Mouse (Mus musculus) CD4-positive, CD25-positive, alpha-beta regulatory T cell, adult 4 months (primary cell): ENCODE measurements around the gene Pde10a. TPM values are rescaled to one million over a fixed set of nuclear protein-coding genes. Genes with fewer than 3 reads are reported as not detected.

ENCODE experiments used
- ATAC-seq: one replicate; pipeline ENCODE4 v1.8.0; 2017
- polyA plus RNA-seq, 2 experiments: library from polyadenylated mRNA; unstranded; fragments of 100-300 nt; shearing (Covaris generic); gene quantifications; one replicate each; pipeline ENCODE4 v1.2.1; 2017

Pde10a gene
- polyA plus RNA-seq, 2 experiments from 2014 or later = 1.1 TPM; not detected in 1

GRCm38 (mm10) chr17:8847558-8847957 is 322.4 kb downstream of the Pde10a start:
- no peak for ATAC-seq

GRCm38 (mm10) chr17:8851846-8852245 is 326.7 kb downstream of the Pde10a start:
- ATAC-seq = no peak

GRCm38 (mm10) chr17:8856430-8857371 is 331.5 kb downstream of the Pde10a start:
- peak; percentile 62 for ATAC-seq

- no peak for ATAC-seq
These were observed 333.7 kb downstream of the Pde10a start for GRCm38 (mm10) chr17:8858636-8859421.

- no peak for ATAC-seq
These were observed 334.3 kb downstream of the Pde10a start for GRCm38 (mm10) chr17:8859489-8859888.

- ATAC-seq = no peak
These were observed 339.7 kb downstream of the Pde10a start for GRCm38 (mm10) chr17:8864638-8865497.

- no peak for ATAC-seq
These were observed 342.4 kb downstream of the Pde10a start for GRCm38 (mm10) chr17:8867331-8868237.

GRCm38 (mm10) chr17:8869287-8869686 is 344.1 kb downstream of the Pde10a start:
- ATAC-seq = no peak

- ATAC-seq = no peak
These were observed 345.7 kb downstream of the Pde10a start for GRCm38 (mm10) chr17:8870848-8871247.

- no peak for ATAC-seq
These were observed 346.2 kb downstream of the Pde10a start for GRCm38 (mm10) chr17:8871396-8871795.

- ATAC-seq = peak; percentile 61
These were observed 346.9 kb downstream of the Pde10a start for GRCm38 (mm10) chr17:8871997-8872593.

GRCm38 (mm10) chr17:8872611-8873010 is 347.4 kb downstream of the Pde10a start:
- no peak for ATAC-seq

- ATAC-seq = no peak
These were observed 352.9 kb downstream of the Pde10a start for GRCm38 (mm10) chr17:8878056-8878455.

- ATAC-seq = no peak
These were observed 356.5 kb downstream of the Pde10a start for GRCm38 (mm10) chr17:8881711-8882110.

GRCm38 (mm10) chr17:8884691-8885090 is 359.5 kb downstream of the Pde10a start:
- no peak for ATAC-seq

- no peak for ATAC-seq
These were observed 360.7 kb downstream of the Pde10a start for GRCm38 (mm10) chr17:8885830-8886229.

GRCm38 (mm10) chr17:8888105-8888504 is 362.9 kb downstream of the Pde10a start:
- no peak for ATAC-seq

- ATAC-seq = no peak
These were observed 363.5 kb downstream of the Pde10a start for GRCm38 (mm10) chr17:8888639-8889038.

GRCm38 (mm10) chr17:8892193-8892985 is 367.2 kb downstream of the Pde10a start:
- ATAC-seq = no peak

- ATAC-seq = no peak
These were observed 370.8 kb downstream of the Pde10a start for GRCm38 (mm10) chr17:8895991-8896390.
